Mouse (Mus musculus): ENCODE measurements around the gene Sdk2. TPM values are rescaled to one million over a fixed set of nuclear protein-coding genes. Genes with fewer than 3 reads are reported as not detected.

Sdk2 gene
- total RNA-seq, 2 experiments from 2014 or later, result 0.23 to 0.84 TPM

DNA sequence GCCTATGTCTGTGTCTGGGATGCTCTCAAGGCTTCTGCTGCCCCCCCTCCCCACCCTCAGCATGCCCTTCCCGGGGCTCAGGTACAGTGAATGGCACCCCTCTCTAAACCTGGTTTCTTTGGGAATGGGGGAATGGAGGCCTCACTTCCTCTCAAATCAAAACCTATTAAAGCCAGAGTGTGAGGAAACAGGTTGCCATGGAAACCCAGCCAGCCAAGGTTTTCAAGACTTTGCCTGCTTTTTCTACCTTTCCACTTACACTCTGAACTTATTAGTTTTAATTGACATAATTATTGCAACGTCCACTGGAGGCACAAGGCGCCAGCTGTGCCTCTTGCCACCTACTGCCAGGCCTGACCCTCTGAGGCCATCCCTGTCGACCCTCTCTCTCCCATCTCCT, 135.1 kb downstream of the Sdk2 start:
- TF ChIP-seq CTCF (IDR thresholded peaks at IDR 0.05), result no peak
- no peak for DNase-seq
- intact Hi-C loops (cut with DNase I), result no loop called here
- no peak overlapping the region for H3K4me3 ChIP-seq
- H3K27ac ChIP-seq, result no peak overlapping the region

DNA sequence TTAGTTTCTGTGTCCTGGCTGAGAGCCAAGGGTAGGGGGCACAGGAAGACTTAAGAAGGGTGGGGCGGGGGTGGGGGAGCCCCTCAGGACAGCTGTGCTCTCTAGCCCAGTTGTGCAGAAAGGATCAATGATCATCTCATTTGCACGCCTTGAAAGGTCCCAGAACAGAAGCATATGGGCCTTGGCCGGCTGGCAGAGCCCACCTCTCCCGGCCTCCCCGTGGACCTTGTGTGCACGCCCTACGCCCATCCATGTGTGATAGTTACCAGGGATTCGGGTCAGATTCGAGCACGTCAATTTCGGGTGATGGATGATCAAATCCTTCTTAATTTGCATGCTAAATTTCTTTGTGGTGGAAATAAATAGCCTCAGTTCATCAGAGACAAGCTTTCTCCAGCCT, 136.7 kb downstream of the Sdk2 start:
- Histone ChIP-seq H3K27ac (no peak overlapping the region), H3K4me3 (no peak overlapping the region)
- no peak for TF ChIP-seq CTCF (IDR thresholded peaks at IDR 0.05)
- no peak for DNase-seq
- intact Hi-C loops (cut with DNase I), result no loop called here

DNA sequence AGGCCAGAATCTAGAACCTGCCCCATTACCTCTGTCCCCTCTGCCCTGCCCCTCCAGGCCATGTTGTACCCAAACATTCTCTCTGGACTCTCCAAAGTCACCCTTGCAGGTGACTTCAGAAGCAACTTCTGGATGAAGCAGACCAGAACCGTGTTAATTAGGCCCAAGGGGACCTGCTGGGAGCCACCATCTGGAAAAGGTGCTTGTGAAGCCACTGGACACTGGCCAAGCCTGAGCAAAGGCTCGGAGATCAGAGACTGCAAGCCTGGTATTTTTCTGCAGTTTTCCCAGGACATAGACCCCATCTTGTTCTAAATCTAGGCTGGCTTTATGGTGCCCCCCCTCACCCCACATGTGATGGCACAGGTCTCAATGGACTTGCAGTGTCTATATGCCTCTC, 138.0 kb downstream of the Sdk2 start:
- no peak for TF ChIP-seq CTCF (IDR thresholded peaks at IDR 0.05)
- no peak overlapping the region for H3K4me3 ChIP-seq
- intact Hi-C loops (cut with DNase I), result no loop called here

DNA sequence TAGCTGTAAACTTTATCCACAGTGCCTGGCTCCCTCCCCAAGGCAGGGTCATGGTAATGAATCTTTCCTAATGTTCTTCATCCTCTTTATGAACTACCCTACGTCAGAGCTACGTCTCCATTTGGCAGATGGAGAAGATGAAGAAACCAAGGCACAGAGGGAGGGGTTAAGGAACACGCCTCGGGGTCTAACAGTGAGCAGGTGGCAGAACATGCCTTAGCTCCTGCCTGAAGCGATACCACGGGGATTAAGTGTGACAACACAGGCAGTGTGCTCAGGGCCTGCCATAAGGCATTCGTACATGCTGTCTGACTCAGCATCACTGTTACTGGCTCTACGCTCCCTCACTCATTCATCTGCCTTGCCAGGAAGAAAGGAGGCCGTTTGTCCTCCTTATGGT, 138.6 kb downstream of the Sdk2 start:
- no peak for TF ChIP-seq CTCF (IDR thresholded peaks at IDR 0.05)
- no peak for DNase-seq
- intact Hi-C loops (cut with DNase I), result no loop called here
- H3K27ac ChIP-seq, result no peak overlapping the region
- H3K4me3 ChIP-seq, result no peak overlapping the region

More for the DNA sequence above, 138.0 kb downstream of the Sdk2 start:
- no peak overlapping the region for H3K27ac ChIP-seq
- no peak for DNase-seq

DNA sequence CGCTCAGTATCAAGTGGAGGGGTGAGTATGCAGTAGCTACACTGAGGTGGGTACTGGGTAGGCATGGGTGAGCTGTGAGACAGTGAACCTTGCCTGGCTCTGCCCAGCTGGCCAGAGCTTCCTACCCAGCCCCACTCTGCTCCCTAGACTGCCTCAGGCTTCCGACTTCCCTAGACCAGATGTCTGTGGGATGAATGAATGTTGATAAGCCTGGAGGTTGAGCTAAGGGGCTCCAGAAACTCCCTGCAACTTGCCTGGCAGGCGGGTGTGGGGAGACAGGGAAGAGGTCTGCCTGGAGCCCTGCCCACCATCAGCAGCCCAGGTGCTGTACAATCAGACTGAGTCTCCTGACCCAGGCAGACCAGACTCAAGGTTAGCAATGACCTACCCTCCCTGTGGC, 139.0 kb downstream of the Sdk2 start:
- Histone ChIP-seq H3K27ac (no peak overlapping the region), H3K4me3 (no peak overlapping the region)
- DNase-seq, result no peak
- TF ChIP-seq CTCF (IDR thresholded peaks at IDR 0.05), result no peak
- intact Hi-C loops (cut with DNase I), result no loop called here

- DNase-seq, result peak; percentile 50
Observed at GRCm38 (mm10) chr11:113927231-113927630, 139.6 kb downstream of the Sdk2 start.

GRCm38 (mm10) chr11:113923137-113923536, 143.7 kb downstream of the Sdk2 start:
- Histone ChIP-seq H3K4me3 (no peak overlapping the region), H3K27ac (no peak overlapping the region)
- no peak for TF ChIP-seq CTCF (IDR thresholded peaks at IDR 0.05)
- DNase-seq, result no peak
- intact Hi-C loops (cut with DNase I), result no loop called here

More at GRCm38 (mm10) chr11:113927231-113927630, 139.6 kb downstream of the Sdk2 start:
- Histone ChIP-seq H3K27ac (no peak overlapping the region), H3K4me3 (no peak overlapping the region)
- intact Hi-C loops (cut with DNase I), result no loop called here
- no peak for TF ChIP-seq CTCF (IDR thresholded peaks at IDR 0.05)

DNA sequence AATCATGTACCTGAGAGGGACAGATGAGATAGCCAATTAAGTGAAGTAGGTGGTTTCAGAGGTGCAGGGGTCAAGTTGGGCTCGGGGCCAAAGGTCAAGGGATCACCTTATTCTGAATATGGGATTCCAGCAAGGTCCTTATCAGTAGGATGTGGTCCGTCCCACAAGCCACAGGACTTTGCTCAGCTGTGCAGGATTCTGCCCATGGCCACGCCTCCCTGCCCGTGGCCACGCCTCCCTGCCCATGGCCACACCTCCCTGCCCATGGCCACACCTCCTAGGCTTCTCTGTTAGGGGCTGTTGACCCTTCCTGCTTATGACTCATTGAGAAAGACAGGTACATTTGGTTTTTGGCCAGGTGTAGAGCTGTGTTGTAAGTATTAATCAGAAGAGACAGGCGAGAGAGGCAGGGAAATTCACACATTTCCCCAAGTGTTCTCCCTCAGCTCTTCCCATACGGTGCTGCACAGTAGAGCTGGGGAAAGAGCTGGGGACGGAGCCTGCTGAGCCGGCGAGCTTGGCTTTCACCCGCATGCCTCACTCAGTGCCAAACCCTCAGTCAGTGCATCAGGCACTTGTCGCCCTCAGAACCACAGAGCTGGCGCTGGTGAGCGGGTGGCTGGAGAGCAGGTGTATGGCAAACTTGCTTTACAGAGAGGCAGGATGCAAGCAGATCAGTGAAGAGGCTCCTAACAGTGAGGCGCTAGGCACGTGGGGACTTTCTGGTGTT, 163.6 kb downstream of the Sdk2 start:
- Histone ChIP-seq H3K4me3 (no peak overlapping the region), H3K27ac (no peak overlapping the region)
- intact Hi-C loops (cut with DNase I), result no loop called here
- TF ChIP-seq CTCF (IDR thresholded peaks at IDR 0.05), result no peak
- DNase-seq, result no peak

- no peak for DNase-seq
- no peak for TF ChIP-seq CTCF (IDR thresholded peaks at IDR 0.05)
- Histone ChIP-seq H3K27ac (no peak overlapping the region), H3K4me3 (no peak overlapping the region)
- intact Hi-C loops (cut with DNase I), result no loop called here
Observed at GRCm38 (mm10) chr11:113901906-113902305, 164.9 kb downstream of the Sdk2 start.

GRCm38 (mm10) chr11:113898671-113899070, 168.2 kb downstream of the Sdk2 start:
- intact Hi-C loops (cut with DNase I), result no loop called here
- no peak for DNase-seq
- TF ChIP-seq CTCF (IDR thresholded peaks at IDR 0.05), result no peak
- no peak overlapping the region for H3K4me3 ChIP-seq
- H3K27ac ChIP-seq, result no peak overlapping the region

DNA sequence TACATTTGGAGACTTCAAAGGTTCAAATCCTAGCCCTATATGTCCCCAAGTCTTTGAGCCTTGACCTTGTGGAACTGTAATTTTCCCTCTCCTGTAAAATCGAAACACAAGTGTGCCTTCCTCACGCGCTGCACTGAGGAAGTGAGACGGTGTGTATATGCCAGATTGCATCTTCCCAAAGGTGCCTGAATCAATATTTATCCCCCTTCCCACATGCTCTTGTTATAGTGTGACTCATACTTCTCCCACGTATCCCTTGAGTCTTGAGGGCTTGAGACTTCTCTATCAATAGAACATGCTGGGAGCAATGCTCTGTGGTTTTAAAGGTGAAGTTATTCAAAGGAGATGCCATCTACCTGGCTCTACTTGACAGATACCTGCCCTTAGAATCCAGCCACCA, 170.8 kb downstream of the Sdk2 start:
- no peak for DNase-seq
- Histone ChIP-seq H3K27ac (no peak overlapping the region), H3K4me3 (no peak overlapping the region)
- intact Hi-C loops (cut with DNase I), result no loop called here
- no peak for TF ChIP-seq CTCF (IDR thresholded peaks at IDR 0.05)

- Histone ChIP-seq H3K27ac (no peak overlapping the region), H3K4me3 (no peak overlapping the region)
- DNase-seq, result no peak
- intact Hi-C loops (cut with DNase I), result no loop called here
- TF ChIP-seq CTCF (IDR thresholded peaks at IDR 0.05), result no peak
Observed at GRCm38 (mm10) chr11:113892924-113893323, 173.9 kb downstream of the Sdk2 start.

DNA sequence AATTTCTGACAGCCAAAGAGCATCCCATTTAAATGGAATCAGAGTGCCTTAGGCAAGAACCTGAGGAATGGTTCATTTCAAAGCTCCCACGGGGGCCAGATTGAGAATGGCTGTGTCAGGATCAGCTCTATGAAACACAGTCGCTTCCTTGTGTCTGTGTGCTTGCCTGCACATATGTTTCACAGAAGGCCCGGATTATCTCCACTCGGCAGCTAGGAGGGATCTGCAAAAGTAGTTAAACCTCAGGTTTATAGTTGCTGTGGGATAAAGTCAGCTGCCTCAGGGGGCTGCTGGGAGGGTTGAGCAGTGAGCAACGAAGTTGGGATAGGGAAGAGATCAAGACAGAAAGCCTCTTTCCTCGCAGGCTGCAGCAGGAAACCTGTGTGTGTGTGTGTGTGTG, 174.8 kb downstream of the Sdk2 start:
- TF ChIP-seq CTCF (IDR thresholded peaks at IDR 0.05), result no peak
- DNase-seq, result no peak
- intact Hi-C loops (cut with DNase I), result no loop called here
- Histone ChIP-seq H3K4me3 (no peak overlapping the region), H3K27ac (no peak overlapping the region)

DNA sequence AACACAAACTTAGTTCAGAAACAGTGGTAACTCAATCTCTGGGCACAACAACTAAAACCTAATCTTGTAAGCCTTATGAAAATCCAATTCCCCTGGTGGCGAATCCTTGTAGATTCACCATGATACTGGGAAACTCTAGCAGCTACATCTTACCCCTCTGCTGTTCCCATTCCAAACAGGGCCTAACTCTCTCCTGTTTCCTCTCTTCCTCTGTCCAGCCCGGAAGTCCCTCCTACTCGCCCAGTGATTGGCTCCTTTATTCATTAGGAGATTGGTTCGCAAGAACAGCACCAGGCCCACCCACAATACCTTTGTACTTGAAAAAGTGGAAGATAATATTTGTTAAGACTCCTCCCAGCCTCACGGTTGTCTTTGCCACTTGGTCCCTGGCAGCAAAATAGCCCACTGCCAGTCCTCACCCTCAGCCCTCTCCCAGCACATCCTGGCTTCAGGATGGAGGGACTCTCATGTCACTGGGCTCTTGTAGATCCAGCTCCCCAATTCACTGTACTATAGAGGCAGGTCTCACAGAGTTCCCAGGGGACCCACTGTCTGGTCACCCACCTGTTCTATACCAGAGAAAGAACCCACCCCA, 178.6 kb downstream of the Sdk2 start:
- no peak for DNase-seq
- intact Hi-C loops (cut with DNase I), result no loop called here
- no peak overlapping the region for H3K27ac ChIP-seq
- TF ChIP-seq CTCF (IDR thresholded peaks at IDR 0.05), result no peak
- no peak overlapping the region for H3K4me3 ChIP-seq
